Mouse (Mus musculus): ENCODE data around the gene Pycr1.
"Not testable (repeated sequence)": the region's sequence is repeated elsewhere in the genome, so short reads cannot be mapped to it uniquely, and the experiment has no call there.

Gene Pycr1

GRCm38 (mm10) chr11:120643601-120643987 lies at the start of gene Pycr1:
Pycr1 (minus strand) TSS chr11:120643769.
- CTCF ChIA-PET: interaction anchor here (0.9 kb wide), 1 partner anchor 22 kb away, joined by 3 read pairs; no protein-coding TSS in a partner anchor

DNA sequence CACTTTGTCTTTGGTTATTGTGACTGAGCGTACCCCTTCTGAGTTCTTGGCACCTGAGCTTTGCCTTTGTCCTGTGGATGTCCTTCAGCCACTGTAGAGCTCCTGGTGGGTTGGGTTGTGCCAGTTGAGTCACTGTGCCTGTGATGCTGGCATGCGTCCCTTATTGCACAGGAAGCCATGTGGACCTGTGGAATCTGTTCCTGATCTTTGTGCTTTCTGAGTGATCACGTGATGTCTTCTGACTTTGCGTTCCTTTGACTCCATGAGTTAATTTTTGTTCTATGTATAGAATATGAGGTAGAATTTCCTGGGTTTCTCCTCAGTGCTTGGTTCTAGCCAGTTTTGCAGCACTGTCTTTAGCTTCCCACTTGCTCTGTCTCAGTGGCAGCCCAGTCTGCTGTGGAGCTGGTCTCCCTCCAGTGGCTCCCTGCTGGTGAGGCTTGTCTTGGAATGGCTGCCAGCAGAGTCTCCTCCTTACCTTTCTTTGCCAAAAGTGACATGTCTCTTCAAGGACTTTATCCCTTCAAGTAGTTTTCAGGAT lies 49.0 kb upstream of the Pycr1 start:
- CTCF ChIA-PET: no interaction called here

DNA sequence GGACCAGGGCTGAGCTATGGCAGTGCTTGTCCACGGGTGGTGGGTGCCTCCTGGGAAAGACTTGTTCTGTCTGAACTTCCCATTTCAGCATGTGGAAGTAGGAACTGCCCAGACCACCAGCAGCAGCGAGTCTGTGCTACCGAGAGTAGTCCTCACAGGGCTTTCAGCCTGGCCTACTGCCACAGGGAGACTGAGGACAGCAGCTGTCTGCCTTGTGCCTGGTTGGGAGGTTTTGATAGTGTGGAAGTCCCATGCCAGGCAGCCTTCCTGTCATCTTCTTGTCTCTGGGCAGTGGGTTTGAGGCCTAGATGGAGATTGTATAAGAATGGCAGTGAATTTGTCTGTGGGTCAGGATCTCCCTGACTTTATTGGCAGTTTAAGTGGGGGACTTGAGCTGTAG lies 45.8 kb upstream of the Pycr1 start:
- CTCF ChIA-PET: no interaction called here

- CTCF ChIA-PET: no interaction called here
Observed at GRCm38 (mm10) chr11:120686650-120687272, 43.2 kb upstream of the Pycr1 start.

DNA sequence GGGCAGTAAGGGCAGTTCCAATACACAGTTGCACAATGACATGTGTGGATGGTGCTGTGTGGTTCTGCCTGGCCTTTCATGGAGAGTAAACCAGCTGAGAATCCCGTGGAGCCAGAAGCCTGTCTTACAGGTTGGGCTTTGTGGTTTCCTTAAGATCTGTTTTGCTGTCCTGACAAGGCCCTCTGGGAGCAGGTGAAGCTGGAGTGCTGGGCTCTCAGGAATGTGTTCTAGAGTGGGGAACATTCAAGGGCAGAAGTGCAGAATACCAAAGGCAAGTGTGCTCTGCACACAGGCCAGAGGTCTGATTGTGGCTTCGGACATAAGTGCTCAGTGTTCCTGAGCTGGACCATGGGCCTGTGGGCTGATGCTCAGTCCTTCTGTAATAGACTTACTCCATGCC lies 41.1 kb upstream of the Pycr1 start:
- CTCF ChIA-PET: no interaction called here

DNA sequence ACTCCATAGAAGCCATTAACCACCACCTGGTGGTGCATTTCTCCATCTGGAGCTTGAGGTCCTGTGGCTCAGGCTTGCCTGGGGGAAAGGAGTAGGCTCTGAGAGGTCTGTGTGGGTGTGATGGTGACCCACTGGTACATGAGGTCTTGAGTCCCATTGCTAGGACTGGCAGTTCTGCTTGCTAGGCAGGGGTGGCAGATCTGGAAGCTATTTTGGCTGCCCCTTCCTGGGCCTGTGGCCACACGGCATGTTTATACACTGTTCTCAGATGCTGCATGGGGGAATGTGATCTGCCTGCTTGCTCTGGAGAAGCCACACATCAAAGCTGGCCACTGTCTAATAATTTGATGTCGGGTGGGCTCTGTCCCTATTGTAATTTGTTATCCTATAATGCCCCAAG lies 40.5 kb upstream of the Pycr1 start:
- CTCF ChIA-PET: no interaction called here

- CTCF ChIA-PET: no interaction called here
Observed at GRCm38 (mm10) chr11:120683536-120683935, 40.0 kb upstream of the Pycr1 start.

GRCm38 (mm10) chr11:120682683-120683082 lies 39.1 kb upstream of the Pycr1 start:
- CTCF ChIA-PET: no interaction called here

- CTCF ChIA-PET: no interaction called here
Observed at GRCm38 (mm10) chr11:120679909-120680308, 36.3 kb upstream of the Pycr1 start.

DNA sequence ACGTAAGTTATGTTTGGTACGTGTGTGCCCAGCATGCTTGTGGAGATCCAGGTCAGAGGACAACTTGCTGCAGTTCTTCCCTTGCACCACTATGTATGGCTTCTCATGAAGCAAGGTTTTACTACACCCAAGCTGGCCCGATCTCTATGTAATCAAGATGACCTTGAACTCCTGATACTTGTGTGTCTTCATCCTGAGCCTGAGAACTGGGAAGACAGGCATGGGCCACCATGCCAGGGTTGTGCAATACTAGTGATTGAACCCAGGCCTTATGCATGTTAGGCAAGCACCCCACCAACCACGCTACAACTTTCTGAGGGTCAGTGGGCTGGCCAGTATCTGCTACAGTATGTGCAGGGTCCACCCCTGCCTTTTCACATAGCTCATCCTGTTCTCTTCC lies 33.4 kb upstream of the Pycr1 start:
- CTCF ChIA-PET: no interaction called here

GRCm38 (mm10) chr11:120675875-120676274 lies 32.3 kb upstream of the Pycr1 start:
- CTCF ChIA-PET: not testable (repeated sequence)

DNA sequence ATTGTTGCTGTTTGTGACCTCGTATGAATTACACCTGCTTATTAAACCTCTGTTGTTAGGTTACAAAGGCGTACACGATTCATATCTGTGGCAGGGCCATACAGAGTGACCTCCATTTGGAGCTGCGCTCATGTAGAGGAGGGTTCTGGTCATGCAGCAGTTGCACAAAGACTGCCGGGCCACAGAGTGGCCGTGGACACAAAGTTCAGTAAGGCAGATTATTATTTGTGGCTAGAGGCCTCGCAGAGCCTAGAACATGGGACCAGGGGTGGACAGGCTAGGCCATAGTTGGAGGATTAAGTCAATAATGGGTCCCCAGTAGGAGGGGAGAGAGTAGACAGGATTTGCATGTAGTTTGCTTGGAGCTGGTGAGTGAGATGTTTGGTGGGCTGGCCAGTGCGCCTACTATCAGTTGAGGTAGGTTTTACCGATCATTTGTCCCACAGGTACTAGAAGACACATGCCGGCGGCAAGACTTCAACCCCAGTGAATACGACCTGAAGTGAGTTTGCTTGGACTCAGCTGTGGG lies 30.1 kb upstream of the Pycr1 start:
- CTCF ChIA-PET: no interaction called here

DNA sequence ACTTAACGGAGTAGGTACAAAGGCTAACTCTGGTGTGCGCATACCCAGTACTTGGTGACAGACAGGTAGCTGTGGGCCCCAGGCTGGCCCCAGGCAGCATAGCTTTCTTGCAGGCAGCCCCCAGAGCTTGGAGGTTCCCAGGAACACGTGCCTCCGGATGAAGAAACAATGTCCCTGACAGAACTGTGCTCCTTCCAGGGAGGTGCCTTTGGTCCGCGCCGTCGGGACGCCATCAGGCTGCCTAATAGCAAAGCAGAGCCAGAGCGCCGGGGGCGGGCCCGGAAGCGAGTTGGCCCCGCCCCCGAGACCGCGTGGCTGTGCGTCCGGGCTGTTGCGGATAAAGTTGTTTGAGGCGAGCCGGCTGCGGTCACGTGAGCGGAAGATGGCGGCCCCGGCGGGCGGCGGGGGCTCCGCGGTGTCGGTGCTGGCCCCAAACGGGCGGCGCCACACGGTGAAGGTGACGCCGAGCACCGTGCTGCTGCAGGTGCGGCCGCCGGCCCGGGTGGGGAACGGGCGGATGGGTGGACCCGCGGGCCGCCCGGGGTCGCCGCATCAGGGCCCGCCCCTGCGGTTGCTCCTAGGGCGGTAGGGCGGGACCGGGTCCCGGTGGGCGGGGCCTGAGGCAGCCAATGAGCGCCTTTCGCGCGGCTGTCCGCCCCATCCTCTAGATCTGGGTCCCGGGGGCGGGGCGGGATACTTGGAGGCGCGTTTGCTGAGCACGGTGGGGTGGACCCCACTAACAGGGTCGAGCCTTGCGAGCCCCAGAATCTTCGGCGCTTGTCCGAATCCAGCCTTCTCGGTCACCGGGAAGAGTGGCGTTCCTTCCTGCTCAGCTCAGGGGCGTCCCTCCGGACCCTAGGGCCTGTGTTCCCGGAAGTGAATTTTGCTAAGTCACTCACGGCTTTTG lies 29.4 kb upstream of the Pycr1 start, which contains the start of gene Aspscr1:
TSS of gene Aspscr1 (plus strand) at position 287 of the 907 bp plus-strand sequence.
- CTCF ChIA-PET: interaction anchor here (1.1 kb wide), 1 partner anchor 49 kb away, joined by 3 read pairs; no protein-coding TSS in a partner anchor

- CTCF ChIA-PET: no interaction called here
Observed at GRCm38 (mm10) chr11:120666617-120667016, 23.0 kb upstream of the Pycr1 start.

DNA sequence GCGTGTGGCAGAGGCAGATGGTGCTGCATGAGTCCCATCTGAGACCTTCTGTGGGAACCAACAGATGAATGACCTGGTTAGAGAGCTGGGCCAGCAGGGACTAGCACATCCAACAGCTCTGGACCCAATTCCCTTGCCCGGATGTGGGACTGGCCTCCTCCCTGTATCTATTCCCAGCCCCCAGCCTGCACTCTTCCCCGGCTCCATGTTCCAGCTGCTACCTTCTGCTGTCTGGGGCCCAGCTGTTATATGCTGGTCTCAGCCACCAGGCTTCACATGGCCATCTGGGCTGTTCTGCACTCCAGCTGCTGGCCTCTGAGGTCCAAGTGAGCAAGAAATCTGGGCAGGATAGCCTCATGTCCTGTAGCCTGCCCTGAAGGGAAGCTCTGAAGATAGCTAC lies 21.8 kb upstream of the Pycr1 start:
- CTCF ChIA-PET: interaction anchor here (1.4 kb wide), 1 partner anchor 22 kb away, joined by 3 read pairs; no protein-coding TSS in a partner anchor

- CTCF ChIA-PET: no interaction called here
Observed at GRCm38 (mm10) chr11:120663714-120664113, 20.1 kb upstream of the Pycr1 start.

DNA sequence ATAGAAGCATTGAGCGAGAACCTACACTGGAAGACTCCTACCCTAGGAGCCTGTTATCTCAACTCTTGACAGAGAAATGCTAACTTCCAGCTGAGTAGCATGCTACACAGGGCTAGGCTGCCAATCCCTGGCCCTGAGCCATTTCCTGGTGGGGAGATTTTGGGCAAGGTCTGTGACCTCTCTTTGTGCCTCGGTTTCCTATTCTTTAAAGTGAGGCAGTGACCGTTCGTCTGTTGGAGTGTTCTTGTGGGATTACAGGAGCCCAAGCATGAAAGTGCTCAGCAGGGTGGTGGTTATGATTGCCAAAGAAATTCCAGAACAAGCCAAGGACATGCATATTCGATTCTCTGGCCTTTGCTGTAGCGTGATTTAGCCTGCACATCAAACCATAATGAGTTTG lies 19.2 kb upstream of the Pycr1 start:
- CTCF ChIA-PET: no interaction called here

DNA sequence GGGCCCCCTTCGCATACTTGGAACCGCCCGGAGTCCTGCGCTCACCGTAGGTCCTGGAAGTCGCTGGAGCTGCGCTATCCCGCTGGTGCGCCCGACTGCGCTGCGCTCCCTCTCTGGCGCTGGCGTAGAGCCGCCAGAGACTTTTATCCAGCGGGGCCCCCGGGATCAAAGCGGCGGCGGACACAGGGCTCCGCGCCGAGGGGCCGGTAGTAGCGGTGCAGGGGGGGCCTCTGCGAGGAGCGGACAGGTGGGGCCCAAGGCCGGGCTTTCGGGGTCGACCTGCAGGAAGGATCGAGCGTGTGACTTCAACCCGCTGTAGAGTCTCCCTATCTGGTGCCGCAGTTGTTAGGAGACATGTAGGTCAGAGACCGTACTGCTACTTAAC lies 17.5 kb upstream of the Pycr1 start, which contains the start of gene Notum:
TSS of gene Notum (minus strand) at position 100 of the 385 bp plus-strand sequence.
- CTCF ChIA-PET: no interaction called here

DNA sequence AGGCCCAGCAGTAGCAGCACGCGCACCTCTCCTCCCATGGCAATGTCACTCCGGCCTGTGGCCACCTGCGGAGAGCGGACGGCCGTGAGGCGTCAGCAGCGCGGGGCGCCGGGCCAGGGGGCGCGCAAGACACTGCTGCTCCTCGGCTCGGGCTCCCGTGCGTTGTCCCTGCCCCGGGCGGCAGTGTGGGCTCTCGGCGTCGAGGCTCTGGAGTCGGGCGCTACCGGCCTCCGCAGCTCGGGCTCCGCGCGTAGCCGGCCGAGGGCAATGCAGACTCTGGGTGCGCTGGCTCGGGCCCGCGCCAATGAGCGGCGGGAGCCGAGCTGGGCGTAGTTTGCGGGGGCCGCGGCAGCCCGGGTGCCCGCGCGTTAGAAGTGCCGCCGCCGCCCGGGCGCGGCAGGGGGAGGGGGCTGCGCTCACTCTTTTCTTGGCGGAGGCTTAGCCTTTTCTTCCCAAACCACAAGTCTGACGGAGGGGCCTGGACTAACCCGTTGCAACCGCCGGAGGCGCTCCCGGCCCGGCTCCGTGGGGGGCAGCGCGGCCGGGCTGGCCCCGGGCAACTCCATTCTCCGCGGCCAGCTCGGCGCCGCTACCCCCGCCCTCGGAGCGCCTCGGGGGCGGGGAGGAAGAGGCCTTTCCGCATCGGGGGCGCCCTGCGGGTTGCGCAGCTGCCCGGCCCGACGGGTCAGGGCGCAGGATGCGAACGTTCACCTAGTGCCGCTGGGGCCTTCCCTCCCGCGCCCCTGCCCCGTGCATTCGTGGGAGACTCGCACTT lies 16.9 kb upstream of the Pycr1 start:
- CTCF ChIA-PET: interaction anchor here (1.0 kb wide), 1 partner anchor 14 kb away, joined by 4 read pairs; no protein-coding TSS in a partner anchor

GRCm38 (mm10) chr11:120659509-120660300 lies 16.1 kb upstream of the Pycr1 start:
- CTCF ChIA-PET: interaction anchor here (0.6 to 1.5 kb wide), 4 partner anchors 15 to 68 kb away, joined by 3 to 4 read pairs (median 4); no protein-coding TSS in a partner anchor
